Mouse (Mus musculus) embryo, embryonic 10.5 days (tissue): Measurements from ENCODE around the gene Morc1.

Experiments
- DNase-seq: peaks from one replicate; pipeline ENCODE4 v3.0.0-alpha.2; 2015; ENCODE audit warnings: low spot score

The Morc1 gene

DNA sequence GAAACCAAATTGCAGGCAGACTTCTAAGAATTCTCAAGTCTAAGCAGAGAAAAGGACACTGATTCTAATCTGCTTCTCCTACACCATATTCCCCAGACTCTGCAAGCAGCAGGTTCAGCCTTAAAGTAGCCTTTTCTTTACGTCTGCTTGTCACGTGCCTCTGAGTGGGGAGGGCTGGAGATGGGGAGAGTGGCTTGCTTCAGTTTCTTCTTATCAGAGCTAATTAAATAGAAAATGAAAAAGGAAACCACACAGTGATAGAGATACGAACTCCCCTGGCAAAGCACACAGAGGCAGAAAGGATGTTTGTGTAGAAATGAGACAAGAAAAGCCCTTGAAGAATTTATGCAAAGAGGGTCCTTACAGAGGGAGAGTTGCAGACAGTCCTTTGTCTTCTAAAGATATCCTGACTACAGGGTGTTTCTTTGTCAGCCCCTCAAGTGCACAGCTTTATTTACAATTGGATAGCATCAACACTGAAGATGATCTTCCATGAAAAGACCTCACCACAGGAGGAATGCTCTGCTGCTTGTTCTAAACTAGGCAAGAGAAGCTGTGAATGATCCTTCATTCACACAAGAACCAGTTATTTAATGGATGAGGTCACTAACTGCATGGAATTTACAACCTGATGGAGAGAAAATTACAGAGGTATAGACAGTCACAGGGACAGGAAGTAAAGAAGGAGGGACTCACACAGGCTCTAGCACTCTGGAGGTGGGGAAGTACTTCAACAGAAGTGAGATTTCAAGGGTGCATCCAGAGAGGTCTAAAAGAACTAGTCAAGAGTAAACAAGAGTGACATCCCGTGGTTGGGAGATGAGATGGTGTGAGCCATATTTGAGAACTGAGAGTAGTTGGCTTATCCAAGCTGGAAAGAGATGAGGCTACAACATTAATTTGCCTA lies 44.1 kb downstream of the Morc1 start:
- DNase-seq: no peak

DNA sequence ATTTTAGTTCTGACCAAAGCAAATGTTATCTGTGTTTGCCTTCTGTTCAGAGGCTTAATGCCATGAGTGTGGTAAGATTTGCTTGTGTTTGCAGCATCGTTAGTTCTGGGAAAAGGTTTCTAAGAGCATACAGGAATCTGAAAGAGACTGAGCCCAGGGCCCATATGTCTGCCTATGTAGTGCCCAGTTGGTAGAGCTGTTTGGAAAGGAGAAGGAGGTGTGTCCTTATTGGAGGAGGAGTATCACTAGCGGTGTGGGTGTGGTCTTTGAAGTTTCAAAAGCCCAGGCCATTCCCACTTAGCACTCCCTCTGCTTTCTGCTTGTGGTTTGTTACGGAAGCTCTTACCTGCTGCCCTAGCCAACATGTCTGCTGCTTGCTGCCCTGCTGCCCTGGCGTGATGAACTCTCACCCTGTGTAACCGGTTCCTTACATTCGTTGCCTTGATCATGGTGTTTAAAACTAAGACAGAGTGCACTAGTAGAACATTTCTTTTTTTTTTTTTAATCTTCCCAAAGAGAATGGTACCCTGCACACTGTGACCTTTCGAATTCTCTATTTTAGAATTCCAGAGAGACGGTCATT lies 48.3 kb downstream of the Morc1 start:
- DNase-seq: no peak

DNA sequence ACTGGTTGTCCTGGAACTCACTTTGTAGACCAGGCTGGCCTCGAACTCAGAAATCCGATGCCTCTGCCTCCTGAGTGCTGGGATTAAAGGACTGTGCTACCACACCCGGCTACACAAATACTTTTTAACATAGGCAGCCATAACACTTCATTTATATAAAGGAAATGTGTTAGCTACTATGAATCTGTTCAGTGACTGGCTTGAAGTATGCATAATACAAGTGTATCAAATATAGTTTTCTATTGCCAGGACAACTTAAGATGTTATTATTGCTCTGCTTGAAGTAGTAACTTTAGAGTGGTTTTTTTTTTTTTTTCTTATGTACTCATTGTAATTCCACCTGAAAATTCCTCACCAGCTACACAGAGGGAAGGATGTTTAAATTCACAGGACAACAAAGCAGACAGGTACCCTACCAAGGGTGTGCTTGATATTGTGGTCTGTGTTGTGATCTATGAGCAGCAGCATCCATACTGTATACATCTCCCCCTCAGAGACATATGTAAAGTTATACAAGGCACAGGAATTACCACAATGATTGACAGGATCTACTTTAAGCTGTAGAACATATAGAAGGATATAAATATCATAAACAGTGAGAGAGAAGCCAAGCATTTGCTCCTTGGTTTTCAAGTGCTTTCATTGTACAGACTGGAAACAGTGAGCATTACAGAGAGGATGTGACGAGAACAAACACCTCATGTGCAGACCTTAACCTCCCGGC lies 85.9 kb downstream of the Morc1 start:
- DNase-seq: no peak

DNA sequence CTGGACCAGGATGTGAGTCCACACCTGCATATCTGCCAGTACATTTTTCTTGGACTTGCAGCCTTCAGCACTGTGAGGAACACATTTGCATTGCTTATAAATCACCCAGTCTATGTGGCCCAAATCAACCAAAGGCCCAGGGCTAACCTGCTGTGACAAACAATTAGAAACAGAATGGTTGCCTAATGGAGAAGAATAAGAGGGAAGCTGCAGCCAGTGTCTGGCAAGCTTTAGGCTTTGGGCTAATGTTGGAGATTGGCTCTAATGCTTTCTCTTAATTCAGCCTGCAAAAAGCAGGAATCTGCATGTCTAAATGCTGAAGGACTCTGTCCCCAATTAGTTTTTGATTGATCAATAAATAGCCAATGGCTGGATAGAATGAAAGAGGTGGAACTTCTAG lies 88.5 kb downstream of the Morc1 start:
- DNase-seq: no peak

DNA sequence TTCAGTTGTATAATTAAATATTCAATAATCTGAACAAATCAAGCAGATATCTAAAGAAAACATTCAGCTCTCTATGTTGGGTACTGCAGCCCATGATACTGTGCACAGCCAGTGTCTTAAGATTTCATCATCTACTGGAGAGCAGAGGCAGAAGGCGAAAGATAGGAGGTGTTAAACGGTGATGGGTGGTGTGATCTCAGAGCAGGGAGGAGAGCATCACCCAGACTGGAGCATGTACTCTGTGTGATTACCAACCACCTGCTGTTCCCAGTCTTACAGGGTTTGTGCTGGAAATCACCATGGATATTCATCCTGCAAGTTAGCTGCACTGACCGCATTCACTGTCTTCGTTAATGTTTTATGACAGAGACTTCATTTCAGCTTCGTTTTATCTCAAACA lies 106.1 kb downstream of the Morc1 start:
- DNase-seq: no peak

DNA sequence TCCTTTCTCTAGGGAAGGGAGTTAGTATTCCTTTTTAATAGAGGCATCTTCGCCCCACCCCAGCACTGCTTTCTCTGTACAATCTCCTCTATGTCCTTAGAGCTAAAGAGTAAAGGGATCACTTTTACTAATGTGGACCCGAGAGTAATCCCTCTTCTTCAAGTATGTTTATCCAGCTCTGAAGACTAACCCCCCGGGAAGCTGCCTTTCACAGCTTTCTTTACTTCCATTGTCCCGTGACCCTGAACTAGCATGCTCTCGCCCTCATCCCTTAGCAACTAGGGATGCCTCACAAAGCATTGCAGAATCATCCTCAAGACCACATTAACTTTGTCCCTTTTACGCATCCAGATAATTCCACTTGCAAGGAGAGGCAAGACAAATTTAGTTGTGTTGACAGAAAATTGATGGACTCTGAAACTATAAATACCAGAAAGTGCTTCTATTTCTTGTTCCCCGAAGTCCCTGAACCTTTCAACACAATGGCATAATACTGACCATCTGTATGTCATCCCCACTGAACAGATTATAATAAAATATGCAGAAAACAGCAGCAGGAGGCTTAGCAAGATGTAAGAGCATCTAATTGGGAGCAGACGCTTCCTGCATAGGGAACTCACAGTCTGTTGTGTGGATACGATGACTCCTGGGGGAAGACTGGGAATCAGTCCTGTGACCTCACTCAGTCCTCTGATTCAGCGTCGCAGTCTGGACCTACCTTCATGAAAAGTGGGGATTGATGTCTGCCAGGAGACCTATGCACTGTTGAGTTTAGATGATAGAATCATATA lies 131.4 kb downstream of the Morc1 start:
- peak; percentile 75 for DNase-seq

DNA sequence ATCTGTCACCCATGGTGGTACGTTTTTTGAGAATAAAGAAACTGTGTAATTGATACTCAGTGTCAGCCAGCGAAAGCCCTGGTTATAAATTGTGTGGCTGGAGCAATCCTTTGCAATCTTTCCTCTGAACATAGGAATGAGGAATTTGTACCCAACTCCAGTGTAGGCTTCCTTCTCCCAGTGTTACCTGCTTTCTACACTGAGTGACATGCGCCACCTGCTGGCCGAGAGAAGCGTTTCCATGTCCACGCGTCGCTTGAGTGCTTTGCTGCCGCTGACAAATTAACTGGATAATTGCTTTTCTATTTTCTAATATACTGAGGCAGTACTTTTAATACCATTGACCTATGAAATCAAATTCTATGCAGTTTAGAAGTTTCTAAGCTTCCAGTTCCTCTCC lies 139.3 kb downstream of the Morc1 start:
- DNase-seq: peak; percentile 86

DNA sequence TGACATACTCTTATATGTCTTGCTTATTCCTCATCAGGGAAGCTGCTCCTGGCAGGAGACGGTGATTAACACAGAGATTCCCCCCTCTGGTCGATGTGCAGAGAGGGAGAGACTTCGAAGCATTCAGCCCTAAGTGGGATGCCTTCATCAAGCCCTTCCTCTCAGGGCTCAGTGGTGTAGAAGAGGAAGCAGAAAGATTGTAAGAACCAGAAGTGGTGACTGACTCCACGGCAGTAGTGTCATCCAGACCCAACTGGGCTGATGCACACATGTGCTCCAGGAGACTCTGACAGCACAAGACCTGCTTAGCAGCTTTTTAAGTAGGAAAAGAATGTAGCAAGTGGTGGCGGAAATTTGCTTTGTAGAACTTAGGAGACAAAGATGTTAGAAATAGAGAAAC lies 143.0 kb downstream of the Morc1 start:
- no peak for DNase-seq

DNA sequence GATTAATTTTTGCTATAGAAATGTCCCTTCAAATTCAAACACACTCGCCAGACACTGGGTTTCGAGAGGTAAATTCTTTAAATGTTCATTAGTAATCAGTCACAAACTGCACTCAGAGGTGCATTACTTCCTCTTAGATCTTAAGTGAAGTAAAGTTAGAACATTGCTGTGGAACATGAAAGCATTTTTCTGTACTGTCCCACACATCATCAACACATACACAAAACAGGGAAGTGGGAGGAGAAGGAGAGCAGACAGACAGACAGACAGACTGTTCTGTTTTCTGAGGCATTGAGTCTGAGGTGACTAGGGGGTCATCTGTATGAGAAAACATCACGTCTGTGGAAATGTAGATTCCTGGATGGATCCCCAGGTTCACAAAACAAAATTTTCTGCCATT lies 143.5 kb downstream of the Morc1 start:
- no peak for DNase-seq

DNA sequence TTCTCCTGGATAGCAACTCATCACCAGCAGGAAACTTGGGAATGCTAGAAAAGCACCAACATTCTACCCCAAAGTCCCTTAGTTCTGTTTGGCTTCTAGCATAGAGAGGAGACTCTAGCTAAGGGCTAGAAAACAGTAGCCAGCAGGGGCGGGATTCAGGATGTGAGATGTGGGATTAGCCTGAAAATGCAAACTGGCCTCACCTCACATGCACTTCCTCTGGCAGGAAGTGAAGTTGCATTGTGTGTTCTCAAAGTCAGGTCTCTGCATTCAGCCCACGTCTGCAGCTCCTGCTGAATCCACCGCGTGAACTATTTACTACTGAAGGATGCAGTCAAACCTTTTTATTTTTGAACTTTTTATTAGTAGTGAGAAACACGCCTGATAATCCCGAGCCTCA lies 154.3 kb downstream of the Morc1 start:
- no peak for DNase-seq

DNA sequence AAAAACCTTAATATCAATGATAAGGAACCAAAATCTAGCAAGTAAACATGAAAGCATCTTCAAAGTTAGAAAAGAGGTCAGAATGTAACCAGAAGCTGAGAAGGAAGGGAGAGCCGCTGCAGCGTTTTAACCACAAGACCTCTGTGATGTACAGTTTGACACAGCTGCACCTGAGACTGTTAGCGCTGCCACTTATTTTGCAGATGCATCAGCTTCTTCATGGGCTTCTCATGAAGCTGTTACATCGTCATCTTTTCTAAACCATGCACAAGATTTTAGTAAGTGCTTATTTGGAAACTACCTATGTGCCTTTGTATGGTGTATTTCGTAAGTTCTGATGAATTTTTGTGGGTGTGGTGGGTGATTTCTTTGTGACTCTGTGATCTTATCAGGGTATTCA lies 163.4 kb downstream of the Morc1 start:
- DNase-seq: no peak

DNA sequence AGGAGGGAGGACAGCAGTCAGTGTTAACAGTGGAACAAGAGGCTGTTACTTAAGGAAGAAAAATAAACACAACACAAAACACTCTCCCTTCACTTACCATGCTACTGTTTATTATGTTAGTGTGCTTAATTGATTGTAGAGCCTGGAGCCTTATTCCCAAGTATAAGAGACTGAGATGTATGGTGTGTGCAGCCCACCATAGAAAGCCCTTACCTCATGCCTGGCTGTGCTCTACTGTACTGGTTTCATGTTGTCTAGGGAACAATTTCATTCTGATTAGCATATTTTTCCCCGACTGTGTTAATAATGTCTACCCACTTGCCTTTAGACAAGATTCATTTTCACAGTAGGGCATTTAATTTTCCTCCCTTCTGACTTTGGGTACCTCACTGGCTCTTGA lies 164.2 kb downstream of the Morc1 start:
- no peak for DNase-seq

DNA sequence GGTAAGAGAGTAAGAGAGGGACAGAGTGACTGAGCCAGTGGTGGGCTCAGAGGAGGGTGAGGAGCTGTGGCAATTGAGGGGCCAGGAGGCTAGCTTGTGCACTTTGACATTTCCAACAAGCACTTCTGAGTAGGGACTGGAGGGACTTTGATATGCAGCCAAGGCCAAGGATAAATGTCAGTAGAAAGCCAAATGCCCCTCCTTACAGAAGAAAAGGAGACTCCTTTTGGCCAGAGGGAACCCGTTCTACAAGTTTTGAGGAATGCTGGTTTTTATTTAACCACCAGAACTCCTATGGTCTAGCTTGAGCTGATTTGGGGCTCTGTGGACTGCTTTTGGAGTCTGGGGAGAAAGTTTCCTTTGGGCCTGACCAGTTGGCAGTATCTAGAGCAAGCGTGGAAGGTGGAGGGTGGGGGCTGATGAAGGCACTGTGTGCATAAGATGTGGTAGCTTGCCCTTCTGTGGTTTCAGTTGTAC lies 172.7 kb downstream of the Morc1 start:
- no peak for DNase-seq

DNA sequence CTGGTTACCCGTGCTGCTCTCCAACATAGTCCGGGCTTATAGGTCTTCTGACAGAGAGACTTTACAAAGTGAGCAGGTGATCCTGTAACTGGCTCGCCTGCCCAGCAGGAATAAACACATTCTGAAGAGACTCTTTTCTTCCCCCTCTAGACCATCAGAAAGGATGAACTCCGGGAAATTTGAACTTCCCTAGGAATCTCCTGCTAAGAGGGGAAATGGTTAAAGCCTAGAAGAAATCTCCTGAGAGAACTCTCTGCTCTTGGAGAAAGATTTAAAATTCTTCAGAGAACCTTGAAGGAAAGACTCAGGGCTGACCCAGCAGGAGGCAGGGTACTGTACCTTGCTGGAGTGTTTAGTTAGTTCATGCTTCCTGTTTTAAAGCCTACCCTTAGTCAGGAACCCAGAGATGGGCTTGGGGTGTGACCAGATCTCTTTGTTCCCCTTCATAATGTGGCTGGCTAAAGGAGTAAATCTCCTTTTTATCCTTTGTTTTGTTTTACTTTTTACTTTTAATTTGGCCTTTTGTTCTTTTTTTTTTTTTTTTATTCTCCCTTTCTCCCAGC lies 175.5 kb downstream of the Morc1 start:
- no peak for DNase-seq

DNA sequence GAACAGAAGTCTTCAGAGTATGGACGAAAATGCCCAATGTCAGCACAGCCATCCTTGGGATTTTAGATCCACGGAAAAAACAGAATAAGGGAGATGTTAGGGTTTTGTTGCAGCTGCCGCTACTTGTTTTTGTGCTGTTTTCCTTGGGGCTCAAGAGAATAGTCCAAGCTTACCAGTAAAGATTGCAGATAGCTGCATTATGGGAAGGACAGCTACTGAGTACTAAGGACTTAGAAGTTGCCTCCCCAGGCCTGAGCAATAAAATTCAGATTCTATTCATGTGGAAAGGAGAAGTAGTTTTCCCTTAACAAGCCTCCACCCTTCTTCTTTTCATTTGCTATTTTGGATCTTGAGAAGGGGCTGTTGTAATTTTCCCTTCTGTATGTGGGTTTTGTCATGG lies 177.2 kb downstream of the Morc1 start:
- no peak for DNase-seq

DNA sequence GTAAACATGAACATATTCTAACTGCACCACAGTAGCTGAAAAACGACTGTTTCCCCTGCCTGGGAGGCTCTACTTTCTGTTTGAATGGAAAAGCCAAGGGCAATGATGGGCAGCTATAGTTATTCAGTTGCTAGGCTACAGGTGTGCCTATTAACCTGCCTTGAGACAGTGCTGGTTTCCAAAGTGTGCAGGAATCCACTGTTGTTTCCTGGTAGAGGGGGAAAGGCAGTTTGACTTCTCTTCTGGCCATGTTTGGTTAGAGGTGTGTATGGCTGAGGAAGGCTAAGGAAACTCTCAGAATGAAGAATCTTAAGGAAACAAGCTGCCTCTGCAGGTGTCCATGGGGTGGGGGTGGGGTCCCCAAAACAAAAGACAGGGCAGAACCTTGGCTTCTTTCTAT lies 179.8 kb downstream of the Morc1 start:
- no peak for DNase-seq

DNA sequence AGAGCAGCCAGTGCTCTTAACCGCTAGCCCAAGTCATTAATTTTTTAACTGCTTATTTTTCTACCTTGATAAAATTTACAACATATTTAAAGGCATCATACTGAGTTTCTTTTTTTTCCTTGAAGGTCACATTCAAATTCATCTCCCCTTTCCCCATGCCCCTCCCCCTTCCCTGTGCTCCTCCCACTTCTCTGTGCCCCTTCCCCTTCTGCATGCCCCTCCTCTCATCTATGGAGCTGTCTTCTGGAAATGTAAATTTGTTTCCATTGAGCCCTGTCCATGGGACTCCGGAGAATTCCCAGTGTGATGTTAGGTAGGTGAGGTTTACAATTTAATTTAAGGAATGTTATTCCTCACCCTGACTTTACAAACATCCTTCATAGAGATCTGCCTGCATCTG lies 180.4 kb downstream of the Morc1 start:
- no peak for DNase-seq

DNA sequence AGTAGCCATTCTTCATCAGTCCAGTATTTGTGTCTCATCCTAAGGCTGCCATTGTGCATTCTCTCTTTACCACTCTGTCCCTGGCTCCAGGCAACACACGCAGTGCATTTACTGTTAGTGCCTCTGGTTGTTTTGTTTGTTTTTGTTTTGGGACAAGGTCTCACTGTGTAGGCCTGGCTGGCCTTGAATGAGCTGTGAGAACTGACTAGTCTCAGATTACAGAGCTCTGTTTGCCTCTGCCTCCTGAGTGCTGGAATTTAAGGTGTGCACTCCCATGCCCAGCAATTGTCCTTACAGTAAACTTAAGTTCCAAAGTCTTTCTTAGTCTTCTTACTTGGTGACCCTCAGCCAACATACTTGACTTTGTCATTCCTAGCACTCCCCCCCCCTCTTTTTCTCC lies 182.7 kb downstream of the Morc1 start:
- DNase-seq: no peak

DNA sequence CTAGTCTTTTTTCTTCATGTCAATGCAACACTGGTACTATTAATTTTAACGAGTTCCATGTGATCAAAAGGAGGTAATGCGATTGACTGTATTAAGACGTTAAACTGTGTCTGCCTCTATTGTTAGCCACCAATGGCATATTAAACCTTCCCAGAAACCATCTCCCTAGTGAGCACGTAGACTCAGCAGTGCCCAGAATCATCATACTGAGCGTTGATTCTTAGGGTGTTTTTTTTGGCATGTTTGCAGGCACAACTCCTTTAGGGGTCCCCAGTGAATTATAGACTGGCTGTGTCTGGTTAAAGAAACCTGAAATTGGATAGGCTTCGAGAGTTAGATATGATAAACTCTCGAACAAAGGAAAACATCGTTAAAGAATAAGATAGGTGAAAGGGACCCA lies 189.5 kb downstream of the Morc1 start:
- no peak for DNase-seq

DNA sequence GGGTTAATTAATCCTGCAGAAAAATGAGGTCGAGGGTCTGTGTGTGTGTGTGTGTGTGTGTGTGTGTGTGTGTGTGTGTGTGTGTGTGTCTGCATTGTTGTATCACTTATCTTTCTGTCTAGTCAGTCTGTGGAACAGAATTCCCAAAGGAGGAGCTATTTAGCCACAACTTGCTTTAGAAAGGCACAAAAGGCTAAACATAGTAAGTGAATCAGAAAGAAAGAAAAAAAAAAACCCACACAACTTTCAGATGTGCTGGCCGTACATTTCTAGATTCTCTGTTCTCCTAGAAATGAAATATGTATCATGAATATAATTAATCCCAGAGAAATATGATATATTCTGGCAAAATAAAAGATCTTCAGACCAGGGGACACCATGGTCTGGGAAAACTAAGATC lies 190.0 kb downstream of the Morc1 start:
- DNase-seq: no peak

DNA sequence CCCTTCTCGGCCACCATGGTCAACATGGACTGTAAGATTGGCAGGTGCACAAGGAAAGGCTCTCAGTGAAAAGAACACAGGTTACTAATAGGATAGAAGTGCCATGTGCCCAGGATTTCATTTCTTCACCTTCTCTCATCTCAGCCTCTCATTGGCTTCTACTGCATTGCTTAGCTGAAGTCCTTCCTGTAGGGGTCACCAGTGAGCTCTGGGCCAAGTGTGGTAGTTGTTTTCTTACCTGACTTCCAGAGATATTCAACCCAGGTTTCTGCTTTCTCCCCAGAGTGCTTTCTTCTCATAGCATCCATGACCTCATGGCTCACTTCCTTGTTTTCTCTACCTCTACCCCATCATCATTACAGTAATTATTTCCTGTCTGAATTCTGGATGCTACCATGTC lies 192.4 kb downstream of the Morc1 start:
- no peak for DNase-seq

DNA sequence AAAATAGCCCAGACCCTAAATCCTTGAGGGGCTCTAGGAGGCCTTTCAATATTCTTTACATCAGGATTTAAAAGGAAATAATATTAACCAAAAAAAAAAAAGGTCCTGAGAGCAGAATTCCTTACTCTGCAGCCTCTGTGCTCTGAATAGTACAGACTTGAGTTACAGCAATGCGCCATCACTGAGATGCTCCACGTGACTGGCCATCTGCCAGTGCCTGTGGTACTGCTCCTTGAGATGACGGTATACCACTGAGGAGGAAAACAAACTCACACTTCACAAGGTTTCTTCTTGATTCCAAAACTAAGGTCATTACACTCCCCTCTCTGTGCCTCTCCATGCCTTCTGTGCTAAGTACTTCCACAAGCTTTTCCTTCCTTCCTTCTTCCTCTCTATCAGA lies 195.1 kb downstream of the Morc1 start:
- DNase-seq: no peak
